Mouse (Mus musculus): Measurements from ENCODE around the gene Psph. TPM values are rescaled to one million over a fixed set of nuclear protein-coding genes. Genes with fewer than 3 reads are reported as not detected.

The Psph gene
- total RNA-seq, 4 experiments from 2014 or later, result 23.0 to 31.3 (median 28.6) TPM

- DNase-seq (ENCODE audit: low spot score in 2 of 2), result no peak
These were observed 46.3 kb downstream of the Psph start for GRCm38 (mm10) chr5:129740976-129741375.

- DNase-seq (ENCODE audit: low spot score in 2 of 2), result no peak
These were observed 56.2 kb downstream of the Psph start for GRCm38 (mm10) chr5:129731021-129731420.

- DNase-seq (ENCODE audit: low spot score in 2 of 2), result no peak
These were observed 56.9 kb downstream of the Psph start for GRCm38 (mm10) chr5:129730344-129730743.

- no peak for DNase-seq (ENCODE audit: low spot score in 2 of 2)
These were observed 58.0 kb downstream of the Psph start for GRCm38 (mm10) chr5:129729286-129729685.

- no peak for DNase-seq (ENCODE audit: low spot score in 2 of 2)
These were observed 60.5 kb downstream of the Psph start for GRCm38 (mm10) chr5:129726784-129727183.

- no peak for DNase-seq (ENCODE audit: low spot score in 2 of 2)
These were observed 61.4 kb downstream of the Psph start for GRCm38 (mm10) chr5:129725774-129726392.

GRCm38 (mm10) chr5:129724834-129725773 is 62.1 kb downstream of the Psph start, which contains the start of gene Nipsnap2:
Gene Nipsnap2 (plus strand): TSS chr5:129725063.
- DNase-seq (ENCODE audit: low spot score in 2 of 2), result peak; percentile 77 to 93

- no peak for DNase-seq (ENCODE audit: low spot score in 2 of 2)
These were observed 63.0 kb downstream of the Psph start for GRCm38 (mm10) chr5:129724268-129724667.

- no peak for DNase-seq (ENCODE audit: low spot score in 2 of 2)
These were observed 67.1 kb downstream of the Psph start for GRCm38 (mm10) chr5:129720176-129720575.

GRCm38 (mm10) chr5:129717016-129717415 is 70.2 kb downstream of the Psph start:
- no peak for DNase-seq (ENCODE audit: low spot score in 2 of 2)

Other genes starting within 250 kb of the Psph start
- gene Mmp17, start 203.3 kb downstream of the Psph start, total RNA-seq (2022), result 100 to 1,000 TPM; 103 to 128 (median 115) TPM
- gene Zfp11, start 117.3 kb downstream of the Psph start, total RNA-seq (2022), result 1 to 10 TPM; 6.3 to 8.3 (median 7.0) TPM
- gene Sept14, start 78.9 kb downstream of the Psph start, total RNA-seq (2022), result not detected
- gene Mrps17, start 72.0 kb downstream of the Psph start, total RNA-seq (2022), result 10 to 100 TPM; 72.9 to 92.8 (median 78.4) TPM
- 10 to 100 TPM; 79.4 to 85.9 (median 82.6) TPM for gene Nipsnap2, start 62.4 kb downstream of the Psph start, total RNA-seq (2022)
- gene Sumf2, start 59.5 kb upstream of the Psph start, total RNA-seq (2022), result 10 to 100 TPM; 20.2 to 26.5 (median 22.7) TPM
- 100 to 1,000 TPM; 410 to 438 (median 418) TPM for gene Chchd2, start 100.0 kb upstream of the Psph start, total RNA-seq (2022)
- 1 to 10 TPM; 7.0 to 7.7 (median 7.2) TPM for gene Zbed5, start 108.3 kb upstream of the Psph start, total RNA-seq (2022)
- gene Phkg1, start 111.1 kb upstream of the Psph start, total RNA-seq (2022), result 10 to 100 TPM; 24.4 to 26.8 (median 25.6) TPM
- 1 to 10 TPM; 1.8 to 8.3 (median 2.2) TPM for gene Nupr1l, start 121.1 kb upstream of the Psph start, total RNA-seq (2022)
- gene Vkorc1l1, start 154.5 kb upstream of the Psph start, total RNA-seq (2022), result 10 to 100 TPM; 43.6 to 50.2 (median 45.9) TPM
- 10 to 100 TPM; 11.2 to 60.7 (median 28.9) TPM for gene Gusb, start 215.6 kb upstream of the Psph start, total RNA-seq (2022)
- gene Asl, start 241.8 kb upstream of the Psph start, total RNA-seq (2022), result 10 to 100 TPM; 18.9 to 38.2 (median 26.3) TPM
- gene Crcp, start 241.8 kb upstream of the Psph start, total RNA-seq (2022), result 10 to 100 TPM; 31.8 to 38.2 (median 35.6) TPM